Mouse (Mus musculus): Measurements from ENCODE around the gene Mast4.

The Mast4 gene

GRCm38 (mm10) chr13:102931951-102932350, 402.3 kb downstream of the Mast4 start:
- DNase-seq (ENCODE audit: extremely low spot score, low spot score): no peak

GRCm38 (mm10) chr13:102925844-102926598, 408.3 kb downstream of the Mast4 start:
- DNase-seq (ENCODE audit: extremely low spot score, low spot score): no peak

GRCm38 (mm10) chr13:102919741-102920140, 414.6 kb downstream of the Mast4 start:
- no peak for DNase-seq (ENCODE audit: extremely low spot score, low spot score)

GRCm38 (mm10) chr13:102918616-102919015, 415.7 kb downstream of the Mast4 start:
- no peak for DNase-seq (ENCODE audit: extremely low spot score, low spot score)

GRCm38 (mm10) chr13:102915341-102915740, 419.0 kb downstream of the Mast4 start:
- DNase-seq (ENCODE audit: extremely low spot score, low spot score): no peak

GRCm38 (mm10) chr13:102914800-102915199, 419.5 kb downstream of the Mast4 start:
- no peak for DNase-seq (ENCODE audit: extremely low spot score, low spot score)

- DNase-seq (ENCODE audit: extremely low spot score, low spot score): no peak
Observed at GRCm38 (mm10) chr13:102913919-102914318, 420.4 kb downstream of the Mast4 start.

GRCm38 (mm10) chr13:102912867-102913266, 421.4 kb downstream of the Mast4 start:
- DNase-seq (ENCODE audit: extremely low spot score, low spot score): no peak

GRCm38 (mm10) chr13:102909654-102910418, 424.5 kb downstream of the Mast4 start:
- no peak for DNase-seq (ENCODE audit: extremely low spot score, low spot score)

- no peak for DNase-seq (ENCODE audit: extremely low spot score, low spot score)
Observed at GRCm38 (mm10) chr13:102906661-102907009, 427.7 kb downstream of the Mast4 start.

- peak; percentile 85 for DNase-seq (ENCODE audit: extremely low spot score, low spot score)
Observed at GRCm38 (mm10) chr13:102906004-102906660, 428.2 kb downstream of the Mast4 start.

- DNase-seq (ENCODE audit: extremely low spot score, low spot score): peak; percentile 63
Observed at GRCm38 (mm10) chr13:102905361-102905950, 428.8 kb downstream of the Mast4 start.

- no peak for DNase-seq (ENCODE audit: extremely low spot score, low spot score)
Observed at GRCm38 (mm10) chr13:102903689-102904088, 430.6 kb downstream of the Mast4 start.

GRCm38 (mm10) chr13:102902123-102902522, 432.2 kb downstream of the Mast4 start:
- no peak for DNase-seq (ENCODE audit: extremely low spot score, low spot score)

- no peak for DNase-seq (ENCODE audit: extremely low spot score, low spot score)
Observed at GRCm38 (mm10) chr13:102900531-102900930, 433.8 kb downstream of the Mast4 start.

GRCm38 (mm10) chr13:102900083-102900420, 434.2 kb downstream of the Mast4 start:
- DNase-seq (ENCODE audit: extremely low spot score, low spot score): no peak

- DNase-seq (ENCODE audit: extremely low spot score, low spot score): no peak
Observed at GRCm38 (mm10) chr13:102899253-102900082, 434.8 kb downstream of the Mast4 start.

GRCm38 (mm10) chr13:102898374-102899131, 435.7 kb downstream of the Mast4 start:
- DNase-seq (ENCODE audit: extremely low spot score, low spot score): no peak

- no peak for DNase-seq (ENCODE audit: extremely low spot score, low spot score)
Observed at GRCm38 (mm10) chr13:102896322-102896721, 438.0 kb downstream of the Mast4 start.

GRCm38 (mm10) chr13:102895894-102896293, 438.4 kb downstream of the Mast4 start:
- DNase-seq (ENCODE audit: extremely low spot score, low spot score): no peak

Data from neural tube, embryonic 10.5 days (tissue).